Mouse (Mus musculus) lung, postnatal 25 days (tissue): ENCODE results near the gene AI413582.

Experiments used
- DNase-seq: peaks from one replicate; pipeline ENCODE4 v3.0.0; 2022; ENCODE audit warnings: low spot score

The AI413582 gene

GRCm38 (mm10) chr17:27555512-27556172 is 9.9 kb downstream of the AI413582 start:
- DNase-seq = peak; percentile 76

DNA sequence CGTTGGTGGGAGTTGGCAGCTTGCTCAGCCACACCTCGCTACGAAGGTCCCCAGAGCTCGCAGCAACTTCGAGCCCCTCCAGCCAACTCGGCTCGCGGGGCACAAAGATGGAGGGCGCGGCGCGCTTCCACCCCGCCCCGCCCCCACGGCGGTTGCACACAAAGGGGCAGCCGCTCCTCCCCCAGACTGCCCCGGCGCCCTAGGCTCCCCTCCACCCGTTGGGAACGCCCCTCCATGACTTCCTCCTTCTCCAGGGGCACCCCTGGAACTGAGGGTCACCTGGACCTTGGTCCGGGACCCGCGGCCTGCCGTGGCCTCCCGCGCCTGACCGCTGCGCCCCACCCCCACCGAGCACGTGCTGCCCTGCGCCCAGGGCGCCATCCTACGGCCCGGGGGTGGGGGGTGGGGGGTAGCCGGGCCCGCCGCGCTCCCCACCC is 10.5 kb downstream of the AI413582 start:
- DNase-seq = peak; percentile 32

GRCm38 (mm10) chr17:27554062-27554960 is 11.2 kb downstream of the AI413582 start:
- DNase-seq = no peak

GRCm38 (mm10) chr17:27552215-27553201 is 13.0 kb downstream of the AI413582 start:
- no peak for DNase-seq

GRCm38 (mm10) chr17:27551393-27551940 is 14.1 kb downstream of the AI413582 start:
- no peak for DNase-seq

DNA sequence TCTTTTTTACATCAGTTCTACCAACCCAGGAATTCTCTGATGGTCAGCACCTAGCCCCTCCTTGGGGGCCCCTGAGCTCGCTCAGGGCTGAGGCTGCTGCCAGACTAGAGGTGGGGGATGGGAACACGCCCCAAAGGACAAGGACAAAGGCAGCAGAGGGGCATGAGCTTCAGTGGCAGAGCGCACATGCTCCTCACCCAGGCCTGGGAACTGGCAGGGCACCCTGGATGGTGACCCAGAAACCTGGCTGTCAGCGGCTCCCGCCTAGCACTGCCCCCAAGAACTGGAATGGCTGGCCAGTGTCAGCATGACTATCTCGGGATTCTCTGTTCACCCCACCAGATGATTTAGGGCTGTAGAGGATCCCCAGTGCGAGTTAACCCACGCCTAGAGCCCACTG is 16.3 kb downstream of the AI413582 start:
- no peak for DNase-seq

GRCm38 (mm10) chr17:27547253-27547868 is 18.2 kb downstream of the AI413582 start:
- DNase-seq = no peak

DNA sequence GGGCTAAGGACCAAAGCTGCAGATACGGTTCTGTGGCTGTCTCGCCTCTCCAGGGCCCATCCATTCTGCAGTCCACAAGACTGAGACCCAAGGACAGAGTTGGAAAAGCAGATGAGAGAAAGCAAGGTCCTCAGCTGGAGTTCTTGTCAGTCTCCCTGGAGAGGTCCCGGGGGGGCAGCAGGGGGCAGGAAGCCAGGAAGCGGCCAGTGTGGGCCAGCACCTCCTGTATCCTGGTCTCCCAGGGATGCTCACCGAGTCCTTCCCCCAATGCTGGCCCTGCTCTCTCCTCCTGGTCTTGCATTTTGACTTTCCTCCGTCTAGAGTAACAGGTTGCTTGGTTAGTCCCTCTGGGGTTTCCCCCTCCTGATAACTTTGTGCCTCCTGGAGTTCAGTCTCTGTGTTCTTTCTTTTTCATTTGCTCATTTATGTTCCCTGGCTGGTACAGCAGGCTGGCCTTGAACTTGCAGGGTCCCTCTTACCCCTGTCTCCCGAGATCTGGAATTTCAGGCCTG is 18.9 kb downstream of the AI413582 start:
- DNase-seq = no peak

DNA sequence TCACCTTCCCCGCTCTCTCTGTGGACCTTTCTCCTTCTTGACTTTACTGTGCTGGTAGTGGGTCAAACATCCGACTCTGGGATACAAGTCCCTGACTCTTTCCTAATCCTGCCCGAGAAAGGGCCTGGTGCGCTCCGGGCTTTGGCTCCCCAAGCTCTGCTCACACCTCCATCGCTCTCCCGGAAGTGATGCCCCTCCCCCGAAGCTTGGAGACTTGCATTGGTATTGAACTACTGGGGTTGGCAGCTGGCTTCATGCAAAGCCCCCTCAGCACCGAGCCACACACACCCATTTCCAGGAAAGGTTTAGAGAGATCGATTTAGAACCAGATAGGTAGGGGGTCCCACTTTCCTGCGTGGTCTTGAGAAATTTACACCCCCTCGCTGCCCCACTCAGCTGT is 19.6 kb downstream of the AI413582 start:
- no peak for DNase-seq

DNA sequence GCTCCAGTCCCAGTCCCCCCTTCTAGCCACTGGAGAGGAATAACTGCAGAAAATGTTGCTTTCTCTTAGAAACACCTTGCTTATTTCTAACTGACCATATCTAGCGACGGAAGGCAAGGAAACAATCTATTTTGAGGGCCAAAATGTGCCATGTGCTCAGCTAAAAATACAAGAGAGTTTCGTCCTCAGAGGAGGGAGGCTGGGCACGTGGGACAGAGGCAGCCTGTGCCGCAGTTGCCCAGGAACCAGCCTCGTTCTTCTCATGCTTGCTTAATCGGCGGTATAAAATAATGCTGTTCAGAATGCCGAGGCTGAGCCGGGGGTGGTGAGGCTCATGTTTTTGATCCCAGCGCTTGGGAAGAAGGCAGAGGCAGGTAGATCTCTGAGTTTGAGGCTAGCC is 21.0 kb downstream of the AI413582 start:
- no peak for DNase-seq

DNA sequence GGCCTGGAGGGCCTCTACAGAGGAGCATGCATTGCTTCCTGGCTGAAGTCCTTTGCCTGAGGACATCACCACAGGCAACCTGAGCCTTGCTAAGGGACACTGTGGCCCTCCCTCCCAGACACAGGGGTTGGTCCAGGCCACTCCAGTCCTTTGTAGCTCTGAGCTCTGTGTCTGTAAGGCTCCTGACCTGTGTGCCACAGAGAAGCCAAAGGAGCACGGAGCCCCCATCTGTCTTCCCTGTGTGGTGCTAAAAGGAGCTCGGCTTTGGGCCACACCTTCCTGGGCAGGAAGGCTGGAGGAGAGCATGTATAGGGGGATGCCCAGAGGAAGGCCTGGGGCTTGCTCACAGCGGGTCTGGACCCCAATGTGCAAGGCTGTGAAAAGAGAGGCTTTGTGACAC is 23.6 kb downstream of the AI413582 start:
- no peak for DNase-seq

DNA sequence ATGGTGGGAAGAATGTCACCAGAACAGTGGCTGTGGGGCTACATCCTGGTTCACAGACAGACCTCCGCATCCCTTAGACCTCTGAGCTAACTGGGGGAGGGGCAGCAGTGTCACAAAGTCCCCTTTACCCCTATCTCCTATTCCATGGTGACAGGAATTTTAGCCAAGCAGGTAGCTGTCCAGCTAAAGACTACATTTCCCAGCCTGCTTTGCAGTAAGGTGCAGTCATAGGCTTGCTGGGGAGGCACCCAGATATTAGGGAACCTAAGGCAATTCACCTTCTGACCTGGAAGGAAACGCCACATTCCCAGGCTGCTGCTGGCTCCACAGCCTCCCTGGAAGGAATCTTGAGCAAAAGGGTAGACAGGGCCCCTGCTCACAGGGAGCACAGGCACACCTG is 24.3 kb downstream of the AI413582 start:
- no peak for DNase-seq

DNA sequence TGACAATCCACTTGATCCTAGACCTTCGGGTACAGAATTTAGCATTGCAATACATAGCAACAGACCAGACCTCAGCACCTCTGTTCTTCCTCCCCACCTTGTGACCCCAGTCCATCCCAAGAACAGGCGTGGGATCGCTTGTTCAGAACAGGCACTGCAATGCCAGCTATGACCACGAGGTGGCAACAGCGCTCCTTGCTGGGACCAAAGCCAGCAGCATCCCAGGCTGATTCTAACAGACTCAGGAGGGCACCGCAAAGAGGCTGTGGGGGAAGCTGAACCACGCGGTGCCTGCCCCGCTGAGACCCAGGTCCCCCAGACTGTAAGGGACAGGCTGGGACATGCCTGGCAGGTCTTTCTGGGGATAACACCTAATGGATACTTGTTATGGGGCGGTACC is 30.8 kb downstream of the AI413582 start:
- peak; percentile 86 for DNase-seq

DNA sequence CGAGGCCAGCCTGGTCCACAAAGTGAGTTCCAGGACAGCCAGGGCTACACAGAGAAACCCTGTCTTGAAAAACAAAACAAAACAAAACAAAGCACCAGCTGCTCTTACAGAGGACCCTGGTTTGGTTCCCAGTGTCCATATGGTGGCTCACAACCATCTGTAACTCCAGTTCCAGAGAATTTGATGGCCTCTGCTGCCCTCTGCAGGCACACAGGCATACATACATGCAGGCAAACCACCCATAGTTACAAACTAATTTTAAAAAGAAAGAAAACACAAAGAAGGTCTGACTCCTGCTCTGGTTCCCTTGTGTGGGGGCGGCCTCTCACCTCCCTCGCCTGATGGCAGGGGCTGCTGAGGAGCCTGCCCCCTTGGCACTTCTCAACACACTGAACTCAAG is 32.2 kb downstream of the AI413582 start:
- DNase-seq = no peak

GRCm38 (mm10) chr17:27532095-27532494 is 33.5 kb downstream of the AI413582 start:
- no peak for DNase-seq

DNA sequence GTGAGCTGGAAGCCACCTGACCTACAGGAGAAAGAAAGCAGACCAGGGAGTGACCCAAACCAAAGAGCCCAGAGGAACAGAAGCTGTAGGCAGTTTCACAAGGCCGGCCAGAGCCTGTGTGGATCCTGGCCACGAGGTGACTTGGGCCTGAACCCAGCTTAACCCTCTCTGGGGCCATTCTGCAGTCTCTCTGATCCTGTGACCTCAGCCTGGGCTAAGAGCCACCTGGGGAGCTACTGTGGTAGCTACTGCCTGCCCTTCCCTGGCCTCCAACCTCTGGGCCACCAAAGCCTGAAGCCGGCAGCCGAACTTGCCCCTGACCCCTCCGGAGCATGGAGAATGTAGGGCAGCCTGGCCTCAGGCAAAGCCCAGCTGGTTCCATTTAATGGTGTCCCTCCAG is 36.8 kb downstream of the AI413582 start:
- no peak for DNase-seq

DNA sequence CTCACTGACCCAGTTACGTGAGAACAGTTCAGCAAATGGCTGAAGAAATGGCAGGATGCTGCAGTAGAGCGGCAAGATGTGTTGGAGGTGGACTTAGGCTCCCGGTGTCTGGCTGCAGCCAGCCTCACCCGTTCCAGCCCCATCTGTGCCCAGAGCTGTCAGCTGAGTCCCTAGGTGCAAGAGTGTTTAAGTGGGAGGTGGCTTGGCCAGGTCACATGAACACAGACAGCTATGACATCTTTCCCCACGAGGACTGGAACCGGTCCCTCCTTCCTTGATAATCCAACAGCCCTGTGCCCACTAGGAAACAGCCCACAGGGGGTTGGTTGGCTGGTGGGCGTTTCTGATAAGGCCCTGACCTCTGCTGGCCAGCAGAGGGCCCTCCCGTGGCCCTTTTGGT is 37.5 kb downstream of the AI413582 start:
- no peak for DNase-seq

DNA sequence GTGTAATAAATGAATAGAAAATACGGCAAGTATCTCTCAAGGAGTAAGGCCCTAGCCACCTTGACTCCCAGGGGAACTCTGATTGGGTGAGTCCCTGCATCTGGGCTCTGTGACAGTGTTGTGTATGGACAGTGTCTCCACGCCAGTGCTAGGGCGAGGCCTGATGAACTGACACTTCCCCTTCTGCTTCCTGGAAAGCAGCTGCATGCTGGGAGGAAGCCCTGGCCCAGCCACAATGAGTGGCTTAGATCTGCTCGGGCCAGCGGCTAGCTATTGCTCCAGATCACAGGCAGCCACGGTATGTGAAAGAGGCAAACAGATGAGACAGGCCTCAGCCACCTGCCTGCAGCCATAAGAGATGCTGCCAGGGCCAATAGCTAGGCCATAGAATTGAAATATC is 38.4 kb downstream of the AI413582 start:
- no peak for DNase-seq

DNA sequence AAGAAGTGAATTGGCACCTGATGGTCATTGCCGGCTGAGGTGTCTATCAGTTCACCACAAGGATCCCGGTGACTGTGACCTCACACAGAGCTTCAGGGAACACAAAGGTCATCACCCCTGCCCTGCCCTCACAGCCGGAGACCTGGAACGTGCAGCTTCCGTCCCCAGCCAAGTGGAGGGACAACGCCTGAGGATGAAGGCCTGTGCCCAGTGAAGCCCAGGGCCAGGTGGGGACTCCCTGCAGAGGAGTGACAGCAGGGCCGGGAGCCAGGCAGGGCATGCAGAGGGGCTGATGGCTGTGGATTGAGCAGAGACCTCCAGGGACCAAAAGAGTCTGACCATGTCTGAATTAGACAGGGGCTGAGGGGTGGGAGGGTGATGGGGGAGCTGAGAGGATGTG is 42.4 kb downstream of the AI413582 start:
- DNase-seq = no peak

- no peak for DNase-seq
These were observed 44.3 kb downstream of the AI413582 start, which contains the start of gene Grm4 for GRCm38 (mm10) chr17:27521303-27521702. Gene Grm4, minus strand, starts transcription at chr17:27521403.

GRCm38 (mm10) chr17:27520557-27520956 is 45.0 kb downstream of the AI413582 start:
- peak; percentile 25 for DNase-seq
